Mouse (Mus musculus): Measurements from ENCODE around the gene Usp19. TPM values are rescaled to one million over a fixed set of nuclear protein-coding genes. Genes with fewer than 3 reads are reported as not detected.

The Usp19 gene
- 287 to 325 TPM (median 308 TPM) in 4 replicates for total RNA-seq (2023)

GRCm38 (mm10) chr9:108490559-108491285 is at the start of gene Usp19:
Gene Usp19 (plus strand): TSS chr9:108490602.

GRCm38 (mm10) chr9:108460319-108461178 is 29.9 kb upstream of the Usp19 start, which contains the start of gene Ccdc71:
Gene Ccdc71 (plus strand): TSS chr9:108460527.

DNA sequence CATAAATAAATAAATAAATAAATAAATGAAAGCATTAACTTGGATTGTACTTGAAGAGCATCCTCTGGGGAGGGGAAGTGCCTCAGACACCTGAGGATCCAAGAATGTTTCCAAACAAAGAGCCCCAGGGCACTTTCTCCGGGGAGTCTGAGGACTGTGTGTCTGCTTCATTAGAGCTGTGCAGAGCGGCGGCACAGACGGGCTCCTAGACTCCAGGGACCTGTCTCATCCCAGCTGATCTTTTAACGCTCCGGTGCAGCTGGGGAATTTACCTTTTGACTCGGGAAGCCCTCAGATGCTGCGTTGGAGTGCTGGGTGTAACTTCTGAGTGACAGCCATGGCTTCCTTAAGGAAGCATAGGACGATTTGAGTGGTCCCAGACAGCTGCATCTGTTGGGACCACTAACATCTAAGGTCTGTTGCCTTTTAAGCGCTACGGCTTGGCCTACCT is 29.2 kb upstream of the Usp19 start, which contains the start of gene Klhdc8b:
Gene Klhdc8b, minus strand, starts transcription at position 401 of the 451 bp plus-strand sequence.

GRCm38 (mm10) chr9:108479721-108480351 is 10.6 kb upstream of the Usp19 start, which contains the start of gene Lamb2:
Gene Lamb2 (plus strand): TSS chr9:108479736.

GRCm38 (mm10) chr9:108507619-108508434 is 17.4 kb downstream of the Usp19 start, which contains the start of gene Qars:
Gene Qars (plus strand): TSS chr9:108507706.

GRCm38 (mm10) chr9:108516380-108517251 is 26.2 kb downstream of the Usp19 start, which contains the start of gene Qrich1:
Gene Qrich1 (plus strand): TSS chr9:108516806.

Other genes with a start within 250 kb of the Usp19 start
- gene Dag1, start 226.6 kb upstream of the Usp19 start, total RNA-seq (2023) = 21.3 to 25.8 TPM (median 23.0 TPM) in 4 replicates
- 4.3 to 9.3 TPM (median 6.5 TPM) in 4 replicates for gene Nicn1, start 200.2 kb upstream of the Usp19 start, total RNA-seq (2023)
- gene Amt, start 193.7 kb upstream of the Usp19 start, total RNA-seq (2023) = 1.5 to 2.8 TPM (median 1.7 TPM) in 4 replicates
- 459 to 484 TPM (median 482 TPM) in 4 replicates for gene Rhoa, start 184.5 kb upstream of the Usp19 start, total RNA-seq (2023)
- gene Tcta, start 184.4 kb upstream of the Usp19 start, total RNA-seq (2023) = 8.2 to 15.1 TPM (median 11.3 TPM) in 4 replicates
- 310 to 331 TPM (median 320 TPM) in 4 replicates for gene Gpx1, start 151.7 kb upstream of the Usp19 start, total RNA-seq (2023)
- gene Usp4, start 142.7 kb upstream of the Usp19 start, total RNA-seq (2023) = 176 to 184 TPM (median 183 TPM) in 4 replicates
- 4.1 to 6.6 TPM (median 5.6 TPM) in 4 replicates for gene 1700102P08Rik, start 97.8 kb upstream of the Usp19 start, total RNA-seq (2023)
- not detected in 4 replicates for gene Ccdc36, start 62.1 kb upstream of the Usp19 start, total RNA-seq (2023)
- not detected in 4 replicates for gene BC048562, start 54.1 kb upstream of the Usp19 start, total RNA-seq (2023)
- 21.9 to 31.4 TPM (median 28.3 TPM) in 4 replicates for gene Ccdc71, start 30.1 kb upstream of the Usp19 start, total RNA-seq (2023)
- 2.1 to 5.2 TPM (median 3.3 TPM) in 4 replicates for gene Klhdc8b, start 29.0 kb upstream of the Usp19 start, total RNA-seq (2023)
- gene Lamb2, start 10.9 kb upstream of the Usp19 start, total RNA-seq (2023) = 0.13 to 0.83 TPM (median 0.24 TPM) in 3 of 4 replicates, not detected in the other
- 173 to 207 TPM (median 195 TPM) in 4 replicates for gene Qars, start 17.1 kb downstream of the Usp19 start, total RNA-seq (2023)
- 219 to 250 TPM (median 225 TPM) in 4 replicates for gene Qrich1, start 26.2 kb downstream of the Usp19 start, total RNA-seq (2023)
- gene Impdh2, start 69.7 kb downstream of the Usp19 start, total RNA-seq (2023) = 174 to 207 TPM (median 193 TPM) in 4 replicates
- gene Ndufaf3, start 76.8 kb downstream of the Usp19 start, total RNA-seq (2023) = 24.6 to 30.8 TPM (median 25.4 TPM) in 4 replicates
- gene Dalrd3, start 79.3 kb downstream of the Usp19 start, total RNA-seq (2023) = 79.6 to 104 TPM (median 84.6 TPM) in 4 replicates
- 40.1 to 42.8 TPM (median 42.0 TPM) in 4 replicates for gene Wdr6, start 88.1 kb downstream of the Usp19 start, total RNA-seq (2023)
- 4.0 to 6.6 TPM (median 5.5 TPM) in 4 replicates for gene P4htm, start 107.1 kb downstream of the Usp19 start, total RNA-seq (2023)
- gene Arih2, start 158.8 kb downstream of the Usp19 start, total RNA-seq (2023) = 165 to 172 TPM (median 168 TPM) in 4 replicates
- gene Slc25a20, start 171.5 kb downstream of the Usp19 start, total RNA-seq (2023) = 15.5 to 20.3 TPM (median 17.4 TPM) in 4 replicates
- 5.8 to 11.4 TPM (median 8.9 TPM) in 4 replicates for gene Prkar2a, start 198.7 kb downstream of the Usp19 start, total RNA-seq (2023)

Data from B cell, adult 62 days (primary cell).